Mouse (Mus musculus): ENCODE measurements around the gene Nfil3. TPM values are rescaled to one million over a fixed set of nuclear protein-coding genes. Genes with fewer than 3 reads are reported as not detected.

The Nfil3 gene
- polyA plus RNA-seq, 1 experiment from 2014 or later = 6.5 TPM

DNA sequence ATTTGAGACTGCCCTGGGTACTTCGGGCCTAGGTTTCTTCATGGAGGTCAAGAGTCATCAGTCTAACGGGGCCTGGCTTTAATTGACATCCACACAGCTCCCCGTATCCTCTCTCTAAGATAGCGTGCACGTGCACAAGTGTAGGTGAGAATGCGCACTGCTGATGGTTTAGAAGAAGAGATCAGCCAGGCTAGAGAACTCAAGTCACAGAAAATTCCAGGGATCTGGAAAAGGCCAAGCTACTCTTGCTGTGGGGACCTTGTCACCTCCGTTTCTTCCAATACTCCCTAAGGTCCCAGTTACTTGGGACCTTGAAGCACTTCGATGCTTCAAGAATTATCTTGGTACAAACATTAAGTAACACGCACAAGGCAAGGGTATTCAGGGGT lies 3.7 kb downstream of the Nfil3 start:
- Histone ChIP-seq H3K79me2 (ENCODE audit: inconsistent target) (peaks cover 76% of the 10 kb centered on the region), H3K36me3 (ENCODE audit: inconsistent target) (no peaks in the 10 kb centered on the region), H3K27ac (peak overlapping the region; percentile 19; the same call in 1 of the 2 replicates), H3K4me3 (ENCODE audit: inconsistent target) (no peak overlapping the region)
- WGBS (ENCODE audit: missing documents) = 95% methylated on average over 9 of the region's 9 CpGs

DNA sequence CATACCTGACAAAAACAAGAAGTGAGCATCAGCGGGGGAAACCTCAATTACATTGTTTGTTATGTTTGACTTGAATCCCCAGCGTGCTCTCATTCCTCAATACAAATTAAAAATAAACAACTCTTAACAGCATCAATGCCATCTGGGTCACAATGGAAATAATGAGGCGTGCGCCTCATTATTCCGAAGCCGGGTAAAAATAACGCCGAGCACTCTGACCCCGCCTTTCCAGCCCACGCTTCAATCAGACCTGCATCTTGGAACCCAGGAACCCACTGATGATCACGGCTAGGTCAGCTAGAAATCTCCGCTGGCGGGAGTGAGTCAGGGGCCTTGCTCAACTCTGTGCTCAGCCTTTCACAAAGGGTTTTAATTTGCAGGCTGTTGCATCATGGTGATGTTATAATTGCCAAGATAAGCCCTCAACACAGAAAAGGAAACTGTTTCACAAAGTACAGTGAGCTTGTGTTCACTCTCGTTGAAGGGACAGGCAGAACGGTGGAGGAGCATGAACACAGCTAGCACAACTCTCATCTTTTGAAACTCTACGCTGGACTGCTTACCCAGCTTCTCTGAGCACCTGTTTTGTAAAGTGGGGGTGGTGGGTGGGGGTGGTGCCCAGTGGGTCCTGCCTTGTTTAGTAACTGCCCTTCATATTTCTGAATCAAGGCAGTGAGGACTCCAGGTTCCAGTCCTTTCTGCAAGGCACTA lies 4.2 kb downstream of the Nfil3 start:
- WGBS (ENCODE audit: missing documents) = 43% methylated on average over 16 of the region's 16 CpGs
- Histone ChIP-seq H3K36me3 (ENCODE audit: inconsistent target) (no peaks in the 10 kb centered on the region), H3K27ac (peak overlapping the region; percentile 19; the same call in 1 of the 2 replicates), H3K4me3 (ENCODE audit: inconsistent target) (no peak overlapping the region), H3K79me2 (ENCODE audit: inconsistent target) (peaks cover 82% of the 10 kb centered on the region)

DNA sequence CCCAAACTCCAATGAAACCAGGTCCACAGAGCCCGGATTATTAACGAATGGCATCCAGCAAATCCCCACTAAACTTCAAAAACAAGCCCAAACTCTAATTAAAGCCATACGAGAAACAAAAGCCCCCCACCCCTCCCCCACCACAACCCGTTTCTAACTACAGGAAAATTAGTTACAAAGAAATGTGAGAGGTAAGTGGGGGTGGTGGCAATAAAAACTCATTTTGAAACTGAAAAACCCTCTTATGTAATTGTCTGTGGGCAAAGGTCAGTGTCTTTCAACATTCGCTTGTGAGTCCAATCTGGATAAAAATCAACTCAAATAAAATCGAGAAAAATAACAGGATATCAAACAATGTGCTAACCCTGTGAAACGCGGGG lies 4.8 kb downstream of the Nfil3 start:
- no peak overlapping the region for H3K4me3 ChIP-seq (ENCODE audit: inconsistent target)
- H3K27ac ChIP-seq = no peak overlapping the region
- peaks cover 87% of the 10 kb centered on the region for H3K79me2 ChIP-seq (ENCODE audit: inconsistent target)
- H3K36me3 ChIP-seq (ENCODE audit: inconsistent target) = no peaks in the 10 kb centered on the region
- WGBS (ENCODE audit: missing documents) = 61% methylated on average over 8 of the region's 8 CpGs

DNA sequence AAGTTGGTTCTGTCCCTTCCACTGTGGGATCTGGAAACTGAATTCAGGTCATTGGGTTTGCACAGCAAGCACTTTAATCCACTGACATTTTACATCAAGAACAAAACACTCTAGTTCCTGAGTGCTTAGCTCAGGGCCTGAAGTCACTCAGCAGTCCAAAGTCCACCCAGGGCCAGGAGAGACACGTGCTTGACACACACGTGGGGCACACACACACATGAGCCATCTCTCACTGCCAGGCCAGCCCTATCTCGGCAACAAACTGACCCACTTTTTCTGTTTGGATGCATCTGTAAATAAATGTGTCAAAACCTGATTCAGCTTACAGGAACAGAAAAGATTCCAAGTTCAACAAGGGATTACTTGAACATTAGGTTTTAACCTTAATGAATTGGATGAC lies 6.2 kb downstream of the Nfil3 start:
- Histone ChIP-seq H3K4me3 (ENCODE audit: inconsistent target) (no peak overlapping the region), H3K27ac (no peak overlapping the region), H3K36me3 (ENCODE audit: inconsistent target) (no peaks in the 10 kb centered on the region), H3K79me2 (ENCODE audit: inconsistent target) (peaks cover 97% of the 10 kb centered on the region)
- 92% methylated on average over 3 of the region's 3 CpGs for WGBS (ENCODE audit: missing documents)

DNA sequence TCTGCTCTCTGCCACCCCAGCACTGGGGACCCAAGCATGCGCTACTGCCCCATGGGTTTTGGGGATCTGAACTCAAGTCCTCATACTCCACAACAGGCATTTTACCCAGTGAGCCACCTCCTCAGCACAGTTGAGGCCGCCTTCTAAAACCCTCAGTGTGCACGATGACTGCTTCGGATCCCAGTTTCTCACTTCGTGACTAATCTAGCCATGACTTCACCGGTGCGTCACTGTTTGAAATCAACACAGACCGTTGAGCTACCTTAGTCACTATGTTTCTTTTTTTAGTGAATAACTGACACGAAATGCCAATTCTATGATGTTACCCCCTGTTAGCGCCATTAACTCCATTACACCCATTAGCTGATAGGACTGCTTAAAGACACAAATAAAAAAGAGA lies 7.4 kb downstream of the Nfil3 start:
- Histone ChIP-seq H3K27ac (no peak overlapping the region), H3K4me3 (ENCODE audit: inconsistent target) (no peak overlapping the region), H3K36me3 (ENCODE audit: inconsistent target) (peaks cover 6% of the 10 kb centered on the region; the same call in 1 of the 2 replicates)

DNA sequence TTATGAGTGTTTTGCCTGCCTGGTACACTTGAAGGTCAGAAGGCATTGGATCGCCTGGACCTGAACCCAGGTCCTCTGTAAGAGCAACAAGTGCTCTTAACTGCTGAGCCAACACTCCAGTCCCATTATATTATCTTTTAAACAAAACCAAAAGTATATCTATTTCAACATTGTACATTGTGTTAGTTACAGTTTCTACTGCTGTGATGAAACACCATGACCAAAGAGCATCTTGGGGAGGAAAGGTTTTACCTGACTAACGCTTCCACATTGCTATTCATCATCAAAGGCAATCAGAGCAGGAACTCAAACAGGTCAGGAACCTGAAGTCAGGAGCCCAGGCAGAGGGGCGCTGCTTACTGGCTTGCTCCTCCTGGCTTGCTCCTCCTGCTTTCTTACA lies 8.2 kb downstream of the Nfil3 start:
- Histone ChIP-seq H3K79me2 (ENCODE audit: inconsistent target) (peaks cover 87% of the 10 kb centered on the region), H3K4me3 (ENCODE audit: inconsistent target) (no peak overlapping the region), H3K27ac (no peak overlapping the region), H3K36me3 (ENCODE audit: inconsistent target) (peaks cover 14% of the 10 kb centered on the region; the same call in 1 of the 2 replicates)
- 95% methylated on average over 3 of the region's 3 CpGs for WGBS (ENCODE audit: missing documents)

More for the DNA sequence above, 7.4 kb downstream of the Nfil3 start:
- 91% methylated on average over 10 of the region's 10 CpGs for WGBS (ENCODE audit: missing documents)
- peaks cover 93% of the 10 kb centered on the region for H3K79me2 ChIP-seq (ENCODE audit: inconsistent target)

DNA sequence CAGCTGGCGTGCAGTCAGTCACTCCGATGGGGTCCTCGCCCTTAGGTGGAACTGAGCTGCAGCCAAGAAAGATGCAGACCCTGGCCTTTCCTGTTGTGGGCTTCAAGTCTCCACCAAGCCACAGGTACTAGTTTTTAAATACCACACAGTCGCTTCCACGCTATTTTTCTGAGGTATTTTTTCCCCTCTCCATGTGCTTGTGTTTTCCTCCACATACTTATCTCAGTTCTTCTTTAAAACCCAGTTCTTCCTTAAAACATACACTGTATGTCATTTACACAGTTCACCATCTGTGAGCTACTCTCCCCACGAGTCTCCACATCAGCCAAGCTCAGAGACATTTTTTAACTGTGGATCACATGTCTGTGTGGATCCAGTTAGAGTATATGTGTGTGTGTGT lies 10.0 kb downstream of the Nfil3 start:
- Histone ChIP-seq H3K27ac (no peak overlapping the region), H3K4me3 (ENCODE audit: inconsistent target) (no peak overlapping the region), H3K79me2 (ENCODE audit: inconsistent target) (peaks cover 70% of the 10 kb centered on the region), H3K36me3 (ENCODE audit: inconsistent target) (peaks cover 26% of the 10 kb centered on the region)
- WGBS (ENCODE audit: missing documents) = 82% methylated on average over 6 of the region's 6 CpGs

DNA sequence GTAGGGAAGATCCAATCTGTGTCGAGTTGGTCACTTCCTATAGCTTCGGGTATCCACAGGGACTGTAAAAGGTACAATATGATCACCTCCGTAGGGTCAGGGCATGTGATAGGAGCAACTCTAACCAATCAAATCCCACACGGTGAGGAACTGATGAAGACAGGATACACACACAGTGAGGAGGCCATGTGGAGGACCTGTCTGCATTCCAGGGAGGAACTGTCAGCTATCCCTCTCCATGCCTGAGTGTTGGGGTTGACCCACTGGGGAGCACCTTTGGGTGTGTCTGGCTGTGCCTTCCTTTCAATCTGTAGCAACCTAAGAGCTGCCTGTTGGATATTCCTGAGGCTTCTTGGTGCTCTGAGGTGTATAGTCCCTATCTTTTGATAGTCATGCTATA lies 18.0 kb downstream of the Nfil3 start:
- Histone ChIP-seq H3K36me3 (ENCODE audit: inconsistent target) (peaks cover 15% of the 10 kb centered on the region), H3K27ac (peak overlapping the region; percentile 29), H3K4me3 (ENCODE audit: inconsistent target) (no peak overlapping the region), H3K79me2 (ENCODE audit: inconsistent target) (no peaks in the 10 kb centered on the region)
- WGBS (ENCODE audit: missing documents) = 95% methylated on average over 4 of the region's 4 CpGs

DNA sequence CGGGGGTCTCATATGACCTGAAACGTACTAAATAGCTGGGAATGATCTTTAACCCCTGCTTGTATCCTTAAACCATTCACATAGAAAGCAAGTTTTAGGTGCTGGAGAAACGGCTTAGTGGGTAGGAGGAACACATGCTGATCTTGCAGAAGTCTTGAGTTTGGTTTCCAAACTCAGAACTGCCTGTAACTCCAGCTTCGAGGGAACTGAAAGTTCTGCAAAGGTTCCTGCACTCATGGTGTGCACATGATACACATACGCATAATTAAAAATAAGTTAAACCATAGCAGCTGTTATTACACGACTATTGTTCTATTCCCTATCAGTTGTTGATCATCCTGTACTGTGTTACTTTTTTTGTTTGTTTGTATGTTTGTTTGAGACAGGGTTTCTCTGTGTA lies 18.5 kb downstream of the Nfil3 start:
- H3K27ac ChIP-seq = peak overlapping the region; percentile 29
- no peaks in the 10 kb centered on the region for H3K79me2 ChIP-seq (ENCODE audit: inconsistent target)
- no peak overlapping the region for H3K4me3 ChIP-seq (ENCODE audit: inconsistent target)
- peaks cover 10% of the 10 kb centered on the region for H3K36me3 ChIP-seq (ENCODE audit: inconsistent target)
- WGBS (ENCODE audit: missing documents) = 51% methylated on average over 6 of the region's 6 CpGs

DNA sequence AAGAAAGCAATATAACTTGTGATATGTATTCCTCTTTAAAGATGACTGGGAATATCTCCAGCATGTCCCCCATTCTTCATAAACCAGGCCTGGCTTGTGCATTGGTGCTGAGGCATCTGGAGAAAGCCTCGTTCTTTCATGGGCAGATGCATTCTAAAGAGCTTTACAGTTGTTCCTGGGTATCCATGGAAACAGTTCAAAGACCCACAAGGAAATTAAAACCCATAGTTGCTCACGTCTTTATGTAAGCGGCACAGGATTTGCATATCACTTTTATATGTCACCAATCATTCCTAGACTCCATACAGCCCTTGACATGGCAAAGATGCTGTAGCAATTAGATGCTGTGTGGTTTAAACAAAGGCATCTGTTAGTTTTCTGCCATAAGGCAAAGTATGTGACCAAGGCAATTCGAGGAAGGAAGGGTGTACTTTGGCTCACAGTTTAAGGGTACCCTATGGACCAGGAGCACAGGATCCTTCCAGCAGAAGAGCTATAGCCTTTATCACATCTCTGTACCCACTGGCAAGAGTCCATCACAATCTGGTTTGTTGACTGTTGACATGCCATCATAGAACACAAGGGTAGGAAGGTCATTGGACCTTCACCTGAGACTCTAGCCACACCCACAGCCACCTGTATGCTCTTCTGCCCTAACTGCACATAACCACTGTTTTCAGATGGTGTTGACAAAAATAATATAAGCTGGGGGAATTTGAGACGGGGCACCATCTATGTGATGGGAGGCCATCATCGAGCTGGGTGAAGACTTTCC lies 26.9 kb downstream of the Nfil3 start:
- 97% methylated on average over 6 of the region's 6 CpGs for WGBS (ENCODE audit: missing documents)

DNA sequence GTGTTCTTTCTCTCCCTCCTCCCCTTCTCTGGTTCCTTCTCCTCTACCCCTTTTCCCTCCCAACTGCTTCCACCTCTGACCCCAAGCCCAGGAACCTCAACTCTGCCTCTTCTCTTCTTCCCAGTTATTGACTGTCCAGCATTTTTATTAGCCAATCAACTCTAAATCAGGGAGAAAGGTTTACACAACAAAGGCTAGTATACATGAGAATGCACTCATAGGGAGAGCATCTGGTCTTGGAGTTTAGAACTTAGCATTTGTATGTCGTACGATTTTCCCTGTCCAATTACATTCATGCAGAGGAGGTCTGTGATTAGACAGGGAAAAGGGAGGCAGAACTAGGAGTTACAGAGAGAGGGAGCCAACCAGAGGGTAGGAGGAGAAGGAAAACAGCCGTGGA lies 31.7 kb downstream of the Nfil3 start:
- H3K4me3 ChIP-seq (ENCODE audit: inconsistent target) = no peak overlapping the region
- no peaks in the 10 kb centered on the region for H3K79me2 ChIP-seq (ENCODE audit: inconsistent target)
- no peak overlapping the region for H3K27ac ChIP-seq
- WGBS (ENCODE audit: missing documents) = 95% methylated on average over 3 of the region's 3 CpGs
- H3K36me3 ChIP-seq (ENCODE audit: inconsistent target) = no peaks in the 10 kb centered on the region

More for the DNA sequence above, 26.9 kb downstream of the Nfil3 start:
- H3K79me2 ChIP-seq (ENCODE audit: inconsistent target) = no peaks in the 10 kb centered on the region
- H3K4me3 ChIP-seq (ENCODE audit: inconsistent target) = no peak overlapping the region
- no peak overlapping the region for H3K27ac ChIP-seq
- H3K36me3 ChIP-seq (ENCODE audit: inconsistent target) = no peaks in the 10 kb centered on the region

DNA sequence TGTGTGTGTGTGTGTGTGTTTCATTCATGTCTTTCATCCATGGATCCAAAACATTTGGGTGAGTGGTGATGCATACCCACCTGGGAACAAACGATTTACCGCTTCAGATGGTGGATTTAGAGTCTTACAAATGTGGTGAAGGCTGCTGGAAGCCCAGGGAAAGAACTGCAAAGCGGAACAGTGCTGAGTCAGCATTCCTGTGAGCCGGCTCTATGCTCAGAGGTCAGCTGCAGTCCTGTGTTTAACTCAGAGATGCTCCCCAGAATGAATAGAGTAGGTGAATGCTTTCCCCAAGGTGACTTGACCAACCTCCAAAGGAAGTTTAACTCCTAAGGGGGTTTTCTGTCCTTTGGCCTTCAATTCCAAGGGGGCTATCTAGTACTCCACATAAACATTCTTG lies 33.3 kb downstream of the Nfil3 start:
- Histone ChIP-seq H3K36me3 (ENCODE audit: inconsistent target) (no peaks in the 10 kb centered on the region), H3K4me3 (ENCODE audit: inconsistent target) (no peak overlapping the region), H3K27ac (no peak overlapping the region), H3K79me2 (ENCODE audit: inconsistent target) (no peaks in the 10 kb centered on the region)
- WGBS (ENCODE audit: missing documents) = 92% methylated on average over 4 of the region's 4 CpGs

DNA sequence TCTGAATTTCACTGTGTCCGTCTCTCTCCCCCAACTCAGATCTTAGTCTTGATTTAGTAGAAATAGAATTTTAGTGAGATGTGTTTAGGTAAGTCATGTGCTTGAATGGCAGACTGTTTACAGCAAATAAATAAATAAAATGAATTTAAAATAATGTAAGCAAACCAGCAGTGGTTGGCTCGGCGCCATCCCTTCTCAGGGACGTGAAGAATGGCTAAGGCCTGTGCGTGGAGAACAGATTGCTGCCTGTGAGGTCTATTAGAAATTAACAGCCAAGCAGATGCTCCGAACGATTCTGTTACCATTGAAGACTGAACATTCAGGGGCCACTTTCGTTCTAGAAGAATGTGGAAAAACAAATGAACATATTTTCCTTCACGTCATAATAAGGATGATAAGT lies 35.1 kb downstream of the Nfil3 start:
- Histone ChIP-seq H3K27ac (no peak overlapping the region), H3K36me3 (ENCODE audit: inconsistent target) (no peaks in the 10 kb centered on the region), H3K79me2 (ENCODE audit: inconsistent target) (no peaks in the 10 kb centered on the region), H3K4me3 (ENCODE audit: inconsistent target) (no peak overlapping the region)
- 93% methylated on average over 9 of the region's 9 CpGs for WGBS (ENCODE audit: missing documents)

DNA sequence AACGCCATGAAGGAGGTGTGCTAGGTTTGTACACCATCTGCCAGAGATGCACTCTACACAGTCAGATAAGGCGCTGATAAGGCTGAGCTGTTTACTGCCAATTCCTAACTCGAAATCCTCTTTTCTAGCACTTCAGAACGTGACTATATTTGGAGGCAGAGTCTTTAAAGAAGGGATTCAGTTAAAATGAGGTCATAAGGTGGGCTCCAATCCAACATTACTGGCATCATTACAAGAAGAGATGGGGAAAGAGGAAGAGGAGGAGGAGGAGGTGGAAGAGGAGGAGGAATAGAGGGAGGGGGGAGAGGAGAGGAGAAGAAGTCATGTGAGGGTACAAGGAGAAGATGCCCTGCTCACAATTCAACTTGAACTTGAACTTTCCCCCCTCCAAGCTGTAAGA lies 36.8 kb downstream of the Nfil3 start:
- Histone ChIP-seq H3K27ac (no peak overlapping the region), H3K79me2 (ENCODE audit: inconsistent target) (no peaks in the 10 kb centered on the region), H3K4me3 (ENCODE audit: inconsistent target) (no peak overlapping the region), H3K36me3 (ENCODE audit: inconsistent target) (no peaks in the 10 kb centered on the region)
- 65% methylated on average over 4 of the region's 4 CpGs for WGBS (ENCODE audit: missing documents)

DNA sequence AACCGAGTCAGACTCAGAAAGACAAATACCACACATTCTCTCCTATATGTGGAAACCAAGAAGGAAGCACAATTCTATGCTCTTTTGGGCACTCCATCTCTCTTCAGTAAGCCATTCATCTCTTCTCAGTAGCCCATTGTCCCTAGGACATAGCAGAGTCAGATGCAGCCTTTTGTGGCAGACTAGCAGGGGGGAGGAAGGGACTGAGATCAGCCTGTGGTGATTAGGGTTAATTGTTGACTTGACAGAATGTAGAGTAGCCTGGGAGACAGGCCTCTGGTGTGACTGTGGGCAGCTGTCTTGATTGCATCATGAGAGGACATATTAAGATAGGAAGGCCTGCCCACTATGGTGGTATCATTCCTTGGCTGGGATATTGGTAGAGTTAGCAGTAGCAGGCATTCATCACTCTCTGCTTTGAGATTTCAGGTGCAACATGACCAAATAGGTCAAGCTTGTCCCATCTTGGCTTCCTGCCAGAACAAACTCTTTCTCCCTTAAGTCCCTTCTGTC lies 37.9 kb downstream of the Nfil3 start:
- Histone ChIP-seq H3K36me3 (ENCODE audit: inconsistent target) (no peaks in the 10 kb centered on the region), H3K79me2 (ENCODE audit: inconsistent target) (no peaks in the 10 kb centered on the region), H3K27ac (no peak overlapping the region), H3K4me3 (ENCODE audit: inconsistent target) (no peak overlapping the region)
- 88% methylated on average over 1 of the region's 1 CpGs for WGBS (ENCODE audit: missing documents)
